Mouse (Mus musculus) ovary, postnatal 14 days (tissue): Measurements from ENCODE around the gene 1110051M20Rik.

Experiments
- DNase-seq: peaks from one replicate; pipeline ENCODE4 v3.0.0; 2022; ENCODE audit warnings: low spot score

The 1110051M20Rik gene

DNA sequence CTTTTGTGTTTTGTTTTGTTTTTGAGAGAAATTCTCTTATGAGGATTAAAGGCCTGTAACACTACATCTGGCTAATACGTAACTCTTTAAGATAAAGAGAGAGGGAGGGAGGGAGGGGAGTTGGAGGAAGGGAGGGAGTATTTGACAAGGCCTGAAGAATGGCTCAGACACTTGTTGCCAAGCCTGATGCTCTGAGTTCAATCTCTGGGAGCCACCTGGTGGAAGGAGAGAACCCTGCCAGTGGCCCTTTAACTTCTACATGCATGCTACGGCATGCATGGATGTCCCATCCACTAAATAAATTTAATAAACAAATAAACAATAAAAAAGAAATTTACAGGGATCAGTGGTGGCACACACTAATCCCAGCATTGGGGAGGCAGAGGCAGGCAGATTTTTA is 142.7 kb downstream of the 1110051M20Rik start:
- no peak for DNase-seq

GRCm38 (mm10) chr2:91300784-91301183 is 143.7 kb downstream of the 1110051M20Rik start:
- no peak for DNase-seq

DNA sequence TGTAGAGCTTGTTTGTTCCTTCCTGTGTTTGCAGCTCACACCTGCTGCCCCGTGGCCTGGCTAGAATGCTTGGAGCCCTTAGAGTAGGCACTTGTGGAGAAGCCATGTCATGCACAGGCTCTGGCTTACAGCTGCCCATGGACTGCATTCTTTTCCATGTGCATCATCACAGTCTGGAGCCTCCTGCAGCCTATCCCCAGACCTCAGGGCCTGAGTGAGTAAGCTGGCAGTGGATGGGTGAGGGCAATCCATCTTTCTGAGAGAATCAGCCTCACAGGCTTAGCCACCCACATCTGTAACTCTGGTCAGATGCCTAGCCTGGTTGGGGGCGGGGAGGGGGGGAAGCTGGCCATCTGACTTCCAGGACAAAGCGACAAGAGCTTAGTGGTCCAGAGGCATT is 145.3 kb downstream of the 1110051M20Rik start:
- no peak for DNase-seq

DNA sequence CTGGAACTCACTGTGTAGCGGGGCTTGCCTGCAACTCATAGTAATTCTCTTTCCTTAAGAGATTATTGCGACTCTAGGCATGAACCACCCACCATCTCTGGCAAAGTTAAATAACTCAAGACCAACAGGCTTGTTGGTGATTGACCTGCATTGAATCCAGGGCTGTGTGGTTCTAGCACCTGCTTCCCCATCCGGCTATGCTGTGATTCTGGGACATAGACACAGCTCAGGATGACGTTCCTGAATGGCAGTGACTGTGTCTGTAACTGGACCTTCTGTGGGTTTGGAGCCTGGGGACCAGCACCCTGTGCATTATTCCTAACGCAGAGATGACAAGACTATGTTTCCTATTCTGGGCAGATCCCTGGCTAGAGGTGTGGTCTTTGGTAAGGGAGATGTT is 148.6 kb downstream of the 1110051M20Rik start:
- no peak for DNase-seq

DNA sequence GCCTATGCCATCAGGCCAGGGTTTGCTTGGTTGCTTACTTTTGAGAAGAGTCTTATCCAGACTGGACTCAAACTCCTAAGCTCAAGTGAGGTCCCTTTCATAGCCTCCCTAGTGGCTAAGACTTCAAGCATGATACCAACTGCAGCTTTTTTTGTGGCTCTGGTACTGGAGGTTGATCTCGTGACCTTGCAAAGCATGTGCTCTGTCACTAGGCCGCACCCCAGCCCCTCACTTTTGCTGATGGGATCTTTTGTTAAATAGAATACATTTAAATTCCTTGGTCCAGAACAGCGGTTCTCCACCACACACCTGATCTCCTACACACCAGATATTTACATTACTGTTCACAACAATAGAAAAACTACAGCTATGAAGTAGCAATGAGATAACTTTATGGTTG is 150.3 kb downstream of the 1110051M20Rik start:
- DNase-seq: no peak

DNA sequence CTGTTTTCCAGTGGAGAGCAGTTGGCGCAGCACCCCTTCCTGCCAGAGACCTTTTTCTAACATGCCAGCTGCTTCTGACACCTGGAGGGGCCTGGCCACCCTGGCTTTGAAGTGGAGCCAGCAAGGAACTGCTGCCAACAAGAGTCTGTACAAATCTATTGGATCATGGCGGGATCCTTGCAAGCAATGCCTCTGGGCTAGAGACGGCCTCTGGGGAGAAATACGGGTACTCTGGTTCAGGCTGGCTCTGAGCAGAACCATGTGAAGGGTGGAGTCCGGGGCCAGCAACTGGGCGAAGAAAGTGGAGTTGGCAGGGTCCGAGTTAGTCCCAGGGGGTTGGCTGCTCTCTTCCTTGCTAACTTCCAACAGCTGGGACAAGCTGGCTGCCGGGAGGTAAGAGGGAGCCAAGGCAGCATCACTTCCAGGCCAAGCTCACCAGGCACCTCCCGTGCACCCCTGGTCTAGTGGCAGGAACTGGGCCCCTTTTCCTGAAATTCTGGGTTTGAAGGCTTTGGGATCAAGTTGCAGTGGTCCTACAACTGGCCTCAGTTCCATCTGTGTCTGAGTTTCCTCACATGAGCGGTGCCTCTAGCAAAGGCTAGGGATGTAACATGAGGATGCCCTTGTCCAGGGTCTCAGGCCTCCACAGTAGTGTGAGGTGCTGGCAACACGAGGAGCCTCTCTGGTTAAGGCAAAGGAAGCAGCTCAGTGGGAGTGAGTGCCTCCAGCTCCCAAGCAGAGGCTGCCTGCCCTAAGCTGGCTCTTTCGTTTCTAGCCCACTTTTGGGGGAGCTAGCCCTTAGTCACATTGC is 153.1 kb downstream of the 1110051M20Rik start:
- peak; percentile 45 for DNase-seq

DNA sequence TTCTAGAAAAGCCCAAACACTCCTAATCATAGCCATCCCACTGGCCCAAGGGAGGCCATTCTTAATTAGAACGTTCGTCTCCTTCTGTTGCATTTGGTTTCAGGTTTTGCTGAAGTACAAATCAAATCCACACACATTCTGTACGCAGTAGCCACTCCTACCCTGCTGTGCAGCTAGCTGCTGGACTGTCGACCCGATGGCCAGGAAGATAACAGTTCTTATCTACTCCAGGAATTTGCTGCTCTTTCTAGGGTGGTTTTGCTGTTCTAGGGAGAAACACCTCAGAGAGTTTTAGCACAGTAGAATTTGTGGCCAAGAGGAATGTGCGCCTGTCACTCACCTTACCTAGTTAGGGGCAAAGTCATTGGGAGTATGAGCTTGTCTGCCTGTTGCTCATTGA is 156.9 kb downstream of the 1110051M20Rik start:
- no peak for DNase-seq

DNA sequence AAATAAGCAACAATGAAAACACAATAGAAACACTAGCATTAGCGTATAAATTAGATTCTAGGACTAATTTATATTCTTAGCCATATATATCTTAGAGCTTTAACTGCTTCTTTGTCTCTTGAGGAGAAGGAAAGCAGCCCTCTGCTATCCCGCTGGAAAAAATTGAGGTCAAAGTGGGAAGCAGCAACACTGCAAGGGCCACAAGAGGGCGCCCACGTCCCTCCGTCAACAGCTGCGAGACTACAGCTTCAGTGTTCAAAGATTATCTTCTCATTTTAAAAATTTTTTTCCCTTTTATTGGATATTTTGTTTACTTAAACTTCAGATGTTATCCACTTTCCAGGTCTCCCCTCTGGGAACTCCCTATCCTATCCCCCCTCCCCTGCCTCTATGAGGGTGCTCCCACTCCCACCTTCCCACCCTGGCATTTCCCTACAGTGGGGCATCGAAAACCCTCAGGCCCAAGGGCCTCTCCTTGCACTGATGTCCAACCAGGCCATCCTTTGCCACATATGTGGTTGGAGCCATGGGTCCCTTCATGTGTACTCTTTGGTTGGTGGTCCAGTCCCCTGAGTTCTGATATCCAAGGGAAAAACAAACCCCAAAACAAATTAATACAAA is 158.5 kb downstream of the 1110051M20Rik start:
- peak; percentile 78 for DNase-seq

DNA sequence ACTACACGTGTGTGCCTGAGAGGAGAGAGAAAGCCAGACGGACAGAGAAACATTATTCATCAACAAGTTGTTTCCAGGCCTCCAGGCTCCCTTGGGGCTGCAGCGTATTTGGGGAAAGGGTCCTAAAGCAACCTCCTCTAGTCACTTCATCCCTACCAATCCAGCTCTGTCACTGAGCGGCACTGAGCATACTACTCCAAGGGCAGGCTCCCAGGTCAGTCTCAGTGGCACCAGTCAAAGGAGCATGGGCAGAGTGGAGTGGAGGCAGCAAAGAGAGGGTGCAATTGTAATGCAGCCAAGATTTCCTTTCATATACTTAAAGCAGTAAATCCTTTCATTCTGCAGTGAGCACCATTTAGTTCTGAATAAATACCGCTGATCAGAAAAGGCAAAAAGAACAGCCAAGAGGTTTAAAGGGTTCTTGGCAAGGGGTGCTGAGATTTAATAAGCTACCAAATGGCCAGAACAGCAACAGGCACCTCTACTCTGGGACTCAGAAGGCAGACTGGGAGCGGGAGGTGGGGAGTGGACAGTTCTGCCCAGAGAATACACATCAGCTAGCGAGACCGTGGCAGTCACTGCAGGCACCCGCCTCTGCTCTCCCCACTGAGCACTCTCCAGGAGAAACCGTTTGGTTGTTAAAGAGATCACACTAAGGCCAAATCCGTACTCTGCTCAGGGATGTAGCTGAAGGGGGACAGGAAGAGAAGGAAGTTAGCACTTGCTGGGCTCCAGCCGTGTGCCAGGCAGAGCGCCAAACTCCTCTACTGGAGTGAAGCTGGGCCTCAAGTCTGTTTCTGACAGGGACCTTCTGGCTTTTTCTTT is 159.9 kb downstream of the 1110051M20Rik start:
- no peak for DNase-seq

DNA sequence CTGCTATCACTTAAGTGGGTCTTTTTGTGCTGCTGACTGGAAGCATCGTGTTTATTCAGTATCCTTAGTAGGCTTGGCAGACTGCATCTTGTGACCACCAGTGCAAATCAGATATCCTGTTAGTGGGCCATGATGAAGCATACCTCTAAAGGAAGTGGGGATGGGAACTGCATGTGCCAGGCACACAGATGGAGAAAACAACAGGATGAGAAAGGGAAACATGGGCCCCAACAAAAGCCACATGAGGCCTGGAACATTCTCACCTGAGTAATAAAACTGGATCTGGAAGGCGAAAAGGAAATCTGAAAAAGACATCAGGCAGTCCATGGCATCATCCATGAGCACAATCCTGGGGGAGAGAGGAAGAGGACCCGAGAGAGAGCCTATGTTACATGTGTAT is 160.5 kb downstream of the 1110051M20Rik start:
- DNase-seq: no peak

DNA sequence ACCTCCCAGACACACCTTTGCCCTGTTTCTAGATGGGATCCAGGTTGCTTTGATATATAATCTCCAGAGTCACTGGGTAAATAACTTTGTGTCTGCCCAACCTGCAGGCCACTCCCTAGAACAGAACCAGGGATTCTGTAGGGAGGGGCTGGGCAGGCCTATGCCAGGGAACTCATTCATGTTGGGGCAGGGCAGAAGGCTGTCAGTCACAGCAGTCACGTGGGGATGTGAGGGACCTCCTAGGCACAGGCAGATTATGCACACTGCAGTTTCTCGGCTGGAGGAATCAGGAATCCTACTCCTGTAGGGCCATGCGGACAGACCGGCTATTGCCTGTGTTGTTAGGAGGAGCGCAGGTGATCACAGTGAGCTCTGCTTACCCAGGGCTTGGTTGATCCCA is 163.1 kb downstream of the 1110051M20Rik start:
- DNase-seq: no peak

GRCm38 (mm10) chr2:91279372-91279755 is 165.1 kb downstream of the 1110051M20Rik start:
- no peak for DNase-seq

DNA sequence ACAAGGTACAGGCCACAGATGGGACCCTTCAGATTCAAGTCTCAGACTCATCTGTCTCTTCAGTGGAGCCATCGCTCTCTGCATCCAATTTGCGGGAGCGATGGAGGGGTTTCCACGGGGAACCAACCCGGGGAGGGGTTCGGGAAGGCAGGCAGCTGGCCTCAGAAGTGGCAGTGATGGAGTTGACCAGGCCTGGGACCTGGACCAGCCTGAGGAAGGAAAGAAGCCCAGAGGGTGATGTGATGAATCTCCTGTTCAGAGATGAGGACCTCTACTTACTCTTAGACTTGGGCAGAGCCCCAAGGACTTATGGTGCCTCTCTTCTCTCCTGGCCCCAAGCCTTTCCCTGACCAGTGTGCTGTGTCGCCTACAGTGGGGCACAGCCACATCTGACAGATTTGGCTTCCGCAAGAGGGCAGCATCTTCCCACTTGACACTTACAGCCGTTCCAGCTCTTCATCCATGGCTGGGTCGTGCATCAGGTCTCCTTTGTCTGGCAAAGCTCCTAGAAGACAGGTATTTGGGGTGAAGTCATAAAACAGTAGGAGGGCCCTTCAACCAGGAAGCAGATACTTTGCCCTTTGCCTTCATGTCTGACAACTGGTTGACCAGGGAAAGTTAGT is 165.6 kb downstream of the 1110051M20Rik start:
- DNase-seq: no peak

GRCm38 (mm10) chr2:91269687-91270133 is 174.8 kb downstream of the 1110051M20Rik start:
- DNase-seq: no peak

DNA sequence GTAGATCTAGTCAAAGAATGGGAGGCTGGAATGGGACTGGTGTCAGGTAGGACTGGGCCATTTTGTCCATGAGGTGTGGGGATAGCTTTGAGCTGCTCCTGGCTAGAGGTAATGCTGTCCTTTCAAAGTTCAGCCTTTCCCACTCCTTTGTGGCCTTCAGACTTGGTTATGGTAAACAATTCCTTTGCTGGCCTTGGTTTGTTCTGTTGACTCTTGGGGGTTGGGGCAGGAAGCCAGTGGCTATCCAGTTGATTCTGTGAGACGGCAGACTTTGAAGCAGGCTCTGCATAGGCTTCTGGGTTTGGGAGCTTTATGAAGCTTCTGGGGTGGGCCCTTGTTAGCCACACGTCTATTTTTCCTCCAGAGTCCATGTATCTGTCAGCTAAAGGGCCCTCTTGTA is 175.8 kb downstream of the 1110051M20Rik start:
- no peak for DNase-seq

GRCm38 (mm10) chr2:91268042-91268441 is 176.5 kb downstream of the 1110051M20Rik start:
- no peak for DNase-seq

DNA sequence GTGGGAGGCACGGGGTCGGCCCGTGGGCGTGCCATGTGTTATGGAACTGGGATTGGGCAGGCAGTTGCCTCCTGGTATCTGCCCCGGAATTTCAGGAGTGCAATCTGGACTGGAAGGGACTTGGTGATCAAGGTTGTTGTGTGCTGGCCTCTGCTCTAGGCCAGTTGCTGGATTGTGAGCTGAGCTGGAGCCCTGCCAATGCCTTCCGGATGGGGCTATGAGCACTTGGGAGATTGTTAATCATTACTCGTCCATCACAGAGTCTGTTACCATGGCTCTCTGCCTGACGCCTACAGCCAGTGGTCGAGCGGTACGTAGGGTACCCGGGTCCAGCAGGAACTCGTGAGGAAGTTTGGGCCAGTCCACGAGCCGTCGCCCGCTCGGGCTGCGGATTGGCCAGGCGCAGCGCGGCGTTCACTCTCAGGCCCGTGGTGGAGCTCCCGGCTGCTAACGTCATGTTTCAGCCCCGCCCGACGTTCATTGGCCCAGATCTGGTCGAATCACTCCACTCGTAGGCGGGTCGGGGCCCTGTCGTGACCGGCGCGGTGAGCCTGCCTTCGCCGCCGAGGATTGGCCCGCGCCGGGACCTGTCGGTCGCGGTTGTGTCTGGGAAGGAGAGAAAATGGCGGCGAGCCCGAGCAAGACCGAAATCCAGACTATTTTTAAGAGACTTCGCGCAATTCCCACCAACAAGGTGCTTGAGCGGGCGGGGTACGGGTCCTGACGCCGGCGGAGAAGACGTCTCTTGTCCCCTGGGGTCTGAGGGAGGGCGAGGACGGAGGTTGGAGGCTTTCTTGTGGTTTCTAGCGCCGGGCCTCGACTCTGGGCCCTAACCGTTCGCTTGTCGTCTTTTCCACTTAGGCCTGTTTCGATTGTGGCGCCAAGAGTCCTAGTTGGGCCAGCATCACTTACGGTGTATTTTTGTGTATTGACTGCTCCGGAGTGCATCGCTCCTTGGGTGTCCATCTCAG is 179.5 kb downstream of the 1110051M20Rik start, which contains the start of gene Arfgap2:
Gene Arfgap2, plus strand, starts transcription at position 264 of the 971 bp plus-strand sequence.
- peak; percentile 93 for DNase-seq

DNA sequence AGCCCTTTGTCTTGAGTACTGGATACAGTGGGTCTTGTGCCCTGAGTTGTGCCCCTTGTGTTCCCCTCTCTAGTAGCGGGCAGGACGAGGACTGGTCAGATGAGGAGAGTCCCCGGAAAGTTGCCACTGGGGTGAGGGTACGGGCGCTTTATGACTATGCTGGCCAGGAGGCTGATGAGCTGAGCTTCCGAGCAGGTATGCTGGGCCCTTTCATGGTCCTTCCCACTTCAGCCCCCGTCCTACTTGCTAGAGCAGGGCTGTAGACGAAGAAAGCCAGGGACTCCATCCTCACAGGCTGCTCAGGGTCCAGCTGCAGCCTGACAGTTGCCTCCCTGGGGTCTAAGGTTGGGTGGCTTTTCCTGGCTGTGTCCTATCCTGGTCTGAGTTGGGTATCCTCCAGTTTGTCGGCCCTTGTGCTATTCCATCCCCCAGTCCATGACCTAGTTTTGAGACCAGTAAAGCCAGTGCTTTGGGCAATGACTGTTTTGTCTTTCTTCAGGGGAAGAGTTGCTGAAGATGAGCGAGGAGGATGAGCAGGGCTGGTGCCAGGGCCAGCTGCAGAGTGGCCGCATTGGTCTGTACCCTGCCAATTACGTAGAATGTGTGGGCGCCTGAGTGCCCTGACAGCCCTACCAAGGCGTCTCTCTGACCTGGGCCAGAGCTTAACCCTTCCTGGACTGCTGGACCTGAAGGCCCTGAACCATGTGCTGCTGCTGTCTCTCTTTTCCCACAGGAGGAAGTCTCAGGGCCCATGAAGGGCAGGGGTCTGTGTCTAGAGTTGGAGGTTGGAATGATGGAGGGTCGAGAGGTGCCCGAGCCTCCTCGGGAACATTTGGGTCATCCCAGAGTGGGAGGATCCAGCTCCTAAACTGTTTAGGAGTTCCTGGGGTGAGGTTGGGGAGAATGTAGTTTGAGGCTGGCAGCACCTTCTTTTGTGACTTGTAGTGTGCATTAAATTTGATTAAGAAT is 180.5 kb downstream of the 1110051M20Rik start:
- no peak for DNase-seq

GRCm38 (mm10) chr2:91259493-91259892 is 185.0 kb downstream of the 1110051M20Rik start:
- DNase-seq: no peak

- no peak for DNase-seq
Measured at GRCm38 (mm10) chr2:91258830-91259229, 185.7 kb downstream of the 1110051M20Rik start.
